Mouse (Mus musculus) fat pad, adult 2 months (tissue): ENCODE results near the gene Mst1r.
A peak's percentile ranks its signal among the peaks of the same experiment; 100 is the strongest.

ENCODE experiments used
- DNase-seq: peaks from one replicate; pipeline ENCODE4 v3.0.0-alpha.2; 2011; ENCODE audit warnings: low read depth, low spot score; ENCODE audit errors: extremely low read depth

Gene Mst1r

DNA sequence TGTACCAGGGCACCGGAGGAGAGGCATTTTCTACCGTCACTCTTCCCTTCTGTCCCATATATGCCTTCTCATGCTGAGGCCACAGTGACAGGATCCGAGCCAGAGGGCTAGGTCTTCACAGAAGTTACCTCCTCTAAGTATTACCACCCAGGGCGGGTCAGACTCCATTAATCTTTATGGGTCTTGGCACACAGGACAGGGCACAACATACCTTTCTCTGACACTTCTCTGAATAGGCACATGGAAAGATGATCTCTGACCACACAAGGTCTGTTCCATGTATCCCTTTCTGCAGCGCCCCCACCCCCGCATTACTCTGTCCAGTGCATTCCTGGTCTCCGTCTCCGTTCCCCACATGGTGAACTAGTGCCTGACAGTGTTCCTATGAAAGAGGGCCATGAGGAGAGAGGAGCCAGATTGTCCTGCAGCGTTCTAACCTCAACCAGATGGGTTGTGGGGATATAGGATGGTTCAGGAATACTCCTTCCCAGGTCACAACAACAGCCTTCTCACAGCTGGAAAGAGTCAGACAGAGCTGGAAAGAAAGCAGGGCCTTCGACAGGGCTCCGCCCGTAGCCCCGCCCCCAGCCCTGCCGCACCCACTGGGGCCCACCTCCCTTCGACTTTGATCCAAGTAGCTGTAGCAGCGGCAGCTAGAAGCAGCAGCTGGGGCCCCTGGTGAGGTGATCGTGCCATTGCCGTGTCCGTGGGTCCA lies at the start of gene Mst1r:
Gene Mst1r, plus strand, starts transcription at position 622 of the 715 bp plus-strand sequence.
- no peak for DNase-seq

GRCm38 (mm10) chr9:107858343-107858742 lies 48.3 kb upstream of the Mst1r start:
- no peak for DNase-seq

GRCm38 (mm10) chr9:107864493-107864892 lies 42.2 kb upstream of the Mst1r start:
- no peak for DNase-seq

DNA sequence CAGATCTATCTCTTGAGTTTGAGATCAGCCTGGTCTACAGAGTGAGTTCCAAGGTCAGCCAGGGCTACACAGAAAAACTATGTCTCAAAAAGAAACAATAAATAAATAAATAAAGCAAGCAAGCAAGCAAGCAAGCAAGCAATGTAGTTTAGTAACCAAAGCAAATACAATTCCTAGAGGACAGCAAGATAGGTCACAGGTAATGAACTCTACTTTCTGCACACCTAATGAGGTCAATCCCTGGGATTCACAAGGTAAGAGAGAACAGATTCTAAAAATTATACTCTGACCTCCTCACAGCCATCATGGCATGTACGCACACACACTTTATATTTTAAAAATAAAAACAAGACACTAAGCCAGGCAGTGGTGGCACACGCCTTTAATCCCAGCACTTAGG lies 40.6 kb upstream of the Mst1r start:
- no peak for DNase-seq

GRCm38 (mm10) chr9:107872350-107873098 lies 34.1 kb upstream of the Mst1r start:
- DNase-seq = peak; percentile 64

- no peak for DNase-seq
Observed at GRCm38 (mm10) chr9:107873137-107873536, 33.5 kb upstream of the Mst1r start, which contains the start of gene Rbm6. Gene Rbm6, minus strand, starts transcription at chr9:107873237.

GRCm38 (mm10) chr9:107880411-107880810 lies 26.3 kb upstream of the Mst1r start:
- no peak for DNase-seq

DNA sequence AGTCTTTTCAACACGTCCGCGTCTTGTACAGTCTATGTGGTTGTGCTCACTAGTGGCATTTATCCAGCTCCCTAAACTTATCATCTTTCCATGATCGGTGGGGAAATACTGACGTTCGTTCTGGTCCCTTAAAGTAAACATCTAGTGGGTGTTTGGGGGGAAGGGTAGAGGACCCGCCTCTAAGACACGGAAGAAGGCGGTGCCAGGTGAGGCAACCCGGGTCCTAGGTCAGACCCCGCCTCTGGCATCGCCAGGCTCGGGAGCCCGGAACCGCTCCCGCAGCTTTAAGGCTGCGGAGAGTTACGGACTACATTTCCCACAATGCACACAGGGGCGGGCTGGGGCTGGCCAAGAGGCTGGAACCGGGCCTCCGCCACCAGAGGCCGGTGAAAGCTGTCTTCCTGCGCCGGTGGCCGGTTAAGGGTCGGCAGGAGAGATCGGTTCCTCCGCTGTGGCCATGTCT lies 18.8 kb upstream of the Mst1r start, which contains the start of gene Mon1a:
Gene Mon1a, plus strand, starts transcription at position 348 of the 463 bp plus-strand sequence.
- DNase-seq = no peak

DNA sequence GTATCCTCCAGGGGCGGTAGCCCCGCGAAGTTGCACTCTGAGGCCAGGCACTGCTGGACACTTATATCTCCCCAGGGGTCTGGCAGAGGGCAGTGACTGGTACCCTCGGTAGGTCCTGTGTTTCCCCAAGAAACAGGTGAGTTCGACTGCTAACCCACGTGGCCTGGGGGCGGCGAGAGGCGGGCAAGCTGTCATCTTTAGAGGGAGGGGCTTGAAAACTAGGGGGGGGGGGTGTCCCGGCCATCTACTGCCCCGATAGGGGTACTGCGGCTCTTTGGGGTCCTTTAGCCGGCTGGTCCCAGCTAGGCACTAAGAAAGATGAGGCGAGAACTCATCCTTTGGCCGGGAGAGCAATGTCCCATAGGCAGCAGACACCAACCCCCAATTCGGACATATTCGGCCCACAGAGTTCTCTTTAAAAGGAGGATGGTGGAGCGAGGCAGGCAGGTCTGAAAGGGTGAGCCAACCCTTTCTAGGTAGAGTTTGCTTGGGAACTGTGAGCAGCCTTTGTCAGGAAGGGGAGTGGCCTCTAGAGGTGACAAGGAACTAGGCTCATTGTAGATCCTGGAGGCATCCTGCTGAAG lies 18.3 kb upstream of the Mst1r start:
- no peak for DNase-seq

- no peak for DNase-seq
Observed at GRCm38 (mm10) chr9:107890260-107890659, 16.4 kb upstream of the Mst1r start.

GRCm38 (mm10) chr9:107891023-107891422 lies 15.7 kb upstream of the Mst1r start:
- no peak for DNase-seq

DNA sequence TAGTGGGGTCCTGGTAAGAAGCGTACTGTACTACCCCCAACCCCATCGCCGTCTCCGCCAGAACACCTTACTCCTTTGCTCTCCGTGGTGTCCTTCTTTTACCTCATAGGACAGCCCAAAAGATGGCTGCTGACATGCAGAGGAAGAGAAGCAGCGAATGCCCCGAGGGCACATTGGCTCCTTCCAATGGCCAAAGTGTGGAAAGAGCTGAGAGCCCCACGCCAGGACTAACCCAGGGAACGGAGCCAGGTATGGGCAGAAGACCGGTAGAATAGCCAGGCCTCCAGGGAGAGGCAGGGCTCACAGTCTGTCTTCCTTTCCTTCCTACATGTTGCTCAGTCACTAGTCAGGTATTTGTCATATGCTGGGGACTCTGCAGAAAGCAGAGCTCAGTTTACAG lies 8.1 kb upstream of the Mst1r start:
- DNase-seq = peak; percentile 64

GRCm38 (mm10) chr9:107899855-107900254 lies 6.8 kb upstream of the Mst1r start:
- no peak for DNase-seq

- no peak for DNase-seq
Observed at GRCm38 (mm10) chr9:107900840-107901626, 5.6 kb upstream of the Mst1r start.

GRCm38 (mm10) chr9:107901627-107901914 lies 5.1 kb upstream of the Mst1r start:
- no peak for DNase-seq

DNA sequence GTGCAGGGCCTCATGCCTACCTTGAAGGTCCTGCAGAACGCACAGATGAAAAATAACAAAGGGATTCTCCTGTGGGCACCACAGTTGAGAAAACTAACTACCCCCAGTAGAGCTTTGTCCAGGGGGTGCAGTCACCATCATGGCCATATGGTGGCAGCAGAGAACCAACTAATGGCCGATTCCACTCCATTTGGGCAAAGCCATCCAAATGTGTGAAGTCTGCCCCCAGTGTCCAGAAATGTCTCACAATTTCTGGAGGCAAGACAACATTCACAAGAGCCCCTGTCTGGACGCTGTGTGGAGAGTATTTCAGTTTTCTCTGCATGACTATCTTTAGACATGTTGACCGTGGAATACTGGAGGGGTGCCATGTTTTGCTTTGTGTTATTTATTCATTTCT lies 1.9 kb upstream of the Mst1r start:
- no peak for DNase-seq

DNA sequence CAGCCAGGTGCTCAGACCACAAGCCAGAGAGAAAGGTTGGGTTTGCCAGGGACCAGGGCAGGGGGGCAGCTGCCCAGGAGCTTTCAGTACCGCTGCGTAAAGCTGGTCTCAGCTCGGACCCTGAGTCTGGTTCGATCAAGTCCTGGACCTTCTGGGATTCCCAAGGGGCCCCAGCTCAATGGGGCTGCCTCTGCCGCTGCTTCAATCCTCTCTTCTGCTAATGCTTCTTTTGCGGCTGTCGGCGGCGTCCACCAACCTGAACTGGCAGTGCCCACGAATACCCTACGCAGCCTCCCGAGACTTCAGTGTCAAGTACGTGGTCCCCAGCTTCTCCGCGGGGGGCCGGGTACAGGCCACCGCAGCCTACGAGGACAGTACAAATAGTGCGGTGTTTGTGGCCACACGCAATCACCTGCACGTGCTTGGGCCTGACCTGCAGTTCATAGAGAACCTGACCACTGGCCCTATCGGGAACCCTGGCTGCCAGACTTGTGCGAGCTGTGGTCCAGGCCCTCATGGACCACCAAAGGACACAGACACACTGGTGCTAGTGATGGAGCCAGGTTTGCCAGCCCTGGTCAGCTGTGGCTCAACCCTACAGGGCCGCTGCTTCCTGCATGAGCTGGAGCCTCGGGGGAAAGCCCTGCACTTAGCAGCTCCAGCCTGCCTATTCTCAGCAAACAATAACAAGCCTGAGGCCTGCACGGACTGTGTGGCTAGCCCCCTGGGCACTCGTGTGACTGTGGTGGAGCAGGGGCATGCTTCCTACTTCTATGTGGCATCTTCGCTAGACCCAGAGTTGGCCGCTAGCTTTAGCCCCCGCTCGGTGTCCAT lies 511 bp downstream of the Mst1r start:
- no peak for DNase-seq

DNA sequence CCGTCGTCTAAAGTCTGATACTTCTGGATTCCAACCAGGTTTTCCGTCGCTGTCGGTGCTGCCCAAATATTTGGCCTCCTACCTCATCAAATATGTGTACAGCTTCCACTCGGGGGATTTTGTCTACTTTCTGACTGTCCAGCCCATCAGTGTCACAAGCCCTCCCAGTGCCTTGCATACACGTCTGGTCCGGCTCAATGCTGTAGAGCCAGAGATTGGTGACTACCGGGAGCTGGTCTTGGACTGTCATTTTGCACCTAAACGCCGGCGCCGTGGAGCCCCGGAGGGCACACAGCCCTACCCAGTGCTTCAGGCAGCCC lies 1.1 kb downstream of the Mst1r start:
- DNase-seq = no peak

- DNase-seq = no peak
Observed at GRCm38 (mm10) chr9:107908410-107909158, 1.9 kb downstream of the Mst1r start.
